Mouse (Mus musculus) ES-E14 (cell line): ENCODE data around the gene Ppp5c.

Experiments
- CHD2 ChIP-seq: IDR thresholded peaks from 2 replicates; pipeline ENCODE4 v1.6.1; 2014; ENCODE audit warnings: mild to moderate bottlenecking, low read depth, low read length, inconsistent platforms
- HCFC1 ChIP-seq: IDR thresholded peaks from 2 replicates; pipeline ENCODE4 v1.6.1; 2012; ENCODE audit warnings: low read length, inconsistent platforms, borderline replicate concordance; ENCODE audit not compliant: insufficient read depth
- MAFK ChIP-seq: IDR thresholded peaks from 2 replicates; pipeline ENCODE4 v1.6.1; 2014; ENCODE audit warnings: mild to moderate bottlenecking, low read depth, low read length, inconsistent platforms; ENCODE audit not compliant: insufficient read depth
- ZC3H11A ChIP-seq: IDR thresholded peaks from 2 replicates; pipeline ENCODE4 v1.6.1; 2012; ENCODE audit warnings: low read depth, mild to moderate bottlenecking, inconsistent platforms, low read length, borderline replicate concordance
- ZNF384 ChIP-seq: IDR thresholded peaks from 2 replicates; pipeline ENCODE4 v1.6.1; 2012; ENCODE audit warnings: low read depth, low read length, inconsistent platforms

- TF ChIP-seq HCFC1 (no peak), ZC3H11A (no peak), ZNF384 (no peak), MAFK (no peak), CHD2 (no peak)
Observed at GRCm38 (mm10) chr7:16974018-16974417, 53.7 kb downstream of the Ppp5c start.
